Mouse (Mus musculus): ENCODE results near the gene Ccr7. TPM values are rescaled to one million over a fixed set of nuclear protein-coding genes. Genes with fewer than 3 reads are reported as not detected.

Gene Ccr7
- polyA plus RNA-seq, 1 experiment from 2014 or later, result 0.30 TPM

DNA sequence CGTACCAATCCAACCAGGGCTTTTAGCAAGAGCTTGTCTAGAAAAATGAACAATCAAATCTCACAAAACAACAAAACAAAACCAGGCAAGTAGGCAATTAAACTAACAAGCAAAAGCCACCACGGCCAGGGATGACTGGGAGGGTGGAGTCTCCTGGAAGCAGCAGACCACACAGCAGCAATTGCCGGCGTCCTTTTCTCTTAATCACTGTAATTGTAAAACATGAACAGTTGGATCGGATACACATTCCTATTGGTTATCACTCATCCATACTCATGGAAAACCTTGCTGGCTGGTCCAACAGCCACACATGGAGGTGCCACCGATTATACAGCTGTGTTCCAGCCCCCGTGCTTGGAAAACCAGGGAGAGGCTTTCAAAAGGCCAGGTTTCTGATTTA lies 37.0 kb downstream of the Ccr7 start:
- H3K4me1 ChIP-seq, result peaks cover 44% of the 10 kb centered on the region
- H3K9me3 ChIP-seq, result no peaks in the 10 kb centered on the region; the same call in 1 of the 2 replicates
- DNase-seq (ENCODE audit: extremely low spot score, low spot score), result no peak
- H3K4me3 ChIP-seq, result no peak overlapping the region
- H3K27ac ChIP-seq, result no peak overlapping the region
- H3K36me3 ChIP-seq (replicated peaks), result no peaks in the 10 kb centered on the region
- 93% methylated on average over 7 of the region's 7 CpGs for WGBS
- H3K27me3 ChIP-seq (ENCODE audit: poor library complexity, severe bottlenecking), result no peaks in the 10 kb centered on the region

DNA sequence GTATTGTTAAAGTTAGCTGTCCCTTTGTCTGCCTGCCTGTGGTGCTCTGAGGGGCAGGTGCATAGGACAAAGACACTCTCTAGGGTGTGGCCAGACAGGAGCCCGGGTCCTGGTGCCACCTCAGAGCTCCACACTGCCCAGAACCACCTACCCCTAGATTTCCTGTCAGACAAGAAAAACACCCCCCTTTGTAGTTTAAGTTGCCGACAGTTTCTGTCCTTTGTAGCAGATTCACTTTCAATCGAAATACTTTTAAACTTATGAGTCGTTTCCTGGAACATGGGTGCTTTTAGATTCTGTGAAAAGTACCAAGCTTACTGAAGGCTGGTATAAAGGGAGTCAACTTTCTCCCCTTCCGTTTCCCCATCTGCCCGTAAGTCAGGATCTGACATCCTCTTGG lies 38.9 kb downstream of the Ccr7 start:
- H3K9me3 ChIP-seq, result no peaks in the 10 kb centered on the region; the same call in 1 of the 2 replicates
- H3K27ac ChIP-seq, result no peak overlapping the region
- WGBS, result 84% methylated on average over 6 of the region's 6 CpGs
- H3K27me3 ChIP-seq (ENCODE audit: poor library complexity, severe bottlenecking), result no peaks in the 10 kb centered on the region
- no peak for DNase-seq (ENCODE audit: extremely low spot score, low spot score)
- H3K4me1 ChIP-seq, result peaks cover 42% of the 10 kb centered on the region
- H3K4me3 ChIP-seq, result no peak overlapping the region
- H3K36me3 ChIP-seq (replicated peaks), result no peaks in the 10 kb centered on the region

DNA sequence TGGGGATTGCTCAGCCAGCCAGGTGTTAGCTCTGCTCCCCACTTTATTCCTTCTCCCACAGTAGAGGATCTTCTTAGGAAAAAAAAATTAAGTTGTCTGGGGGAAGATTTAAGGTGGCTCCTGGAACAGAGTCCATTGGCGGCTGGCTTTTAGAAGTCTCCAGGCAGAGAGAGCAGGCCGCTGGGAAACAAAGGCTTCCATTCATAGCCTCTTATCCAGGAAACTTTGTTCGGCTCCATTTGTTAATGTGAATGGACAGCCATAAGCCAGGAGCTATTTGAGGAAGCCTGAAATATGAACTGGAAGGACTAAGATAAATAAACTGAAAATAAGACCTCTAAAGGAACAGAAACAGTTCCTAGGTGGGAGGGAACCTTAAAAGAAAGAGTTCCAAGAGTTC lies 41.8 kb downstream of the Ccr7 start:
- Histone ChIP-seq H3K36me3 (replicated peaks) (no peaks in the 10 kb centered on the region), H3K27me3 (ENCODE audit: poor library complexity, severe bottlenecking) (no peaks in the 10 kb centered on the region), H3K4me3 (peak overlapping the region; percentile 18; the same call in 1 of the 2 replicates), H3K27ac (peak overlapping the region; percentile 81), H3K9me3 (peaks cover 6% of the 10 kb centered on the region; the same call in 1 of the 2 replicates), H3K4me1 (peaks cover 29% of the 10 kb centered on the region)
- peak; percentile 49 for DNase-seq (ENCODE audit: extremely low spot score, low spot score)
- 3% methylated on average over 3 of the region's 3 CpGs for WGBS

DNA sequence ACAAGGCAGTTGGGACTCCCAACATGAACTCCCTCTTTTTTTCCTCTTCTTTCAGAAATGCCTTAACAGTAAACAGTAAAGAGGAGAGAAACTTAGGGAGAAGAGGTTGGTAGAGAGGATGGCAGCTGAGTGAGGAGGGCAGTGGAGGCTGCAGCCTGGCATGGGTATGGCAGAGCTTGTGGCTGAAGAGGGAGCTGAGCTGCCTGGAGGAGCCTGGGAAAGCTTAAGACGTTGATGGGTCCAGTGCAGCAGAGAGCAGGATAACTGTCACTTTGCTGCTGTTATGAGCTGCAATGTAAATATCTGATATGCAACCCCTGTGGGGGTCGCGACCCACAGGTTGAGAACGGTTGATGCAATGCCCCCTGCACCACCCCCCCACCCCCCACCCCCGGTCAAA lies 42.2 kb downstream of the Ccr7 start:
- Histone ChIP-seq H3K4me3 (peak overlapping the region; percentile 18; the same call in 1 of the 2 replicates), H3K9me3 (peaks cover 6% of the 10 kb centered on the region; the same call in 1 of the 2 replicates), H3K27me3 (ENCODE audit: poor library complexity, severe bottlenecking) (no peaks in the 10 kb centered on the region), H3K36me3 (replicated peaks) (no peaks in the 10 kb centered on the region), H3K4me1 (peaks cover 29% of the 10 kb centered on the region), H3K27ac (peak overlapping the region; percentile 81)
- DNase-seq (ENCODE audit: extremely low spot score, low spot score), result no peak
- WGBS, result 25% methylated on average over 5 of the region's 5 CpGs

DNA sequence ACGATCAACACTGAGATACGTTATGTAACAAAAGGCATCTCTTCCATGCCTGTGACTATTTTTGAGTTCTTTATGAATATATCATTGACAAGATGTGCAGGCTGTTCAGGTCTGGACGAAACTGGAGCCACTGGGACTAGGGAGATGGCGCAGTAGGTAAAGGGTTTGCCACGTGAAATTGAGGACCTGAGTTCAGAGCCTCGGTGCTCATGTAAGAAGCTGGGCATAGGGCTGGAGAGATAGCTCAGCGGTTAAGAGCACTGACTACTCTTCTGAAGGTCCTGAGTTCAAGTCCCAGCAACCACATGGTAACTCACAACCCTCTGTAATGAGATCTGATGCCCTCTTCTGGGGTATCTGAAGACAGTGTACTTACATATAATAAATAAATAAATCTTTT lies 43.2 kb downstream of the Ccr7 start:
- Histone ChIP-seq H3K4me3 (no peak overlapping the region), H3K27ac (no peak overlapping the region), H3K36me3 (replicated peaks) (no peaks in the 10 kb centered on the region), H3K9me3 (peaks cover 6% of the 10 kb centered on the region; the same call in 1 of the 2 replicates), H3K4me1 (peaks cover 37% of the 10 kb centered on the region), H3K27me3 (ENCODE audit: poor library complexity, severe bottlenecking) (no peaks in the 10 kb centered on the region)
- WGBS, result 88% methylated on average over 7 of the region's 7 CpGs
- DNase-seq (ENCODE audit: extremely low spot score, low spot score), result no peak

DNA sequence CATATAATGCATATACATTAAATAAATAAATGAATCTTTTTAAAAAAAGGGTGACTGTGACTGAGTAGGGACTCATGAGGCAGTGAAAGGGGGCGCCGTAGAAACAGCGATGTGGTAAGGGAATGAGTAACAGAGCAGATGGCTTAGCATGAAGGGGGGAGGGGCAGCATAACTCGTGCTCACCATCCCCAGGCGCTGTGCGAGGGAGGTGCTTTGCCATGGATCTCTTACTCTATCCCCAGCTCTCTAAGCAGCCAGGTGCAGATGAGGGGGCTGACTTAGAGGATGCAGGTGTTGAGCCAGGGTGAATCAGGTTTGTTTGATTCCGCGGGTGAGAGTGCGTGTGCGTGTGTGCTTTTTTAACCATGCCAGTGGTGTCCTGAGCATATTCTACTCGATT lies 43.7 kb downstream of the Ccr7 start:
- Histone ChIP-seq H3K27ac (no peak overlapping the region; the same call in 1 of the 2 replicates), H3K27me3 (ENCODE audit: poor library complexity, severe bottlenecking) (no peaks in the 10 kb centered on the region), H3K4me1 (peaks cover 40% of the 10 kb centered on the region), H3K4me3 (no peak overlapping the region), H3K9me3 (peaks cover 6% of the 10 kb centered on the region; the same call in 1 of the 2 replicates), H3K36me3 (replicated peaks) (no peaks in the 10 kb centered on the region)
- DNase-seq (ENCODE audit: extremely low spot score, low spot score), result no peak
- WGBS, result 70% methylated on average over 11 of the region's 11 CpGs

DNA sequence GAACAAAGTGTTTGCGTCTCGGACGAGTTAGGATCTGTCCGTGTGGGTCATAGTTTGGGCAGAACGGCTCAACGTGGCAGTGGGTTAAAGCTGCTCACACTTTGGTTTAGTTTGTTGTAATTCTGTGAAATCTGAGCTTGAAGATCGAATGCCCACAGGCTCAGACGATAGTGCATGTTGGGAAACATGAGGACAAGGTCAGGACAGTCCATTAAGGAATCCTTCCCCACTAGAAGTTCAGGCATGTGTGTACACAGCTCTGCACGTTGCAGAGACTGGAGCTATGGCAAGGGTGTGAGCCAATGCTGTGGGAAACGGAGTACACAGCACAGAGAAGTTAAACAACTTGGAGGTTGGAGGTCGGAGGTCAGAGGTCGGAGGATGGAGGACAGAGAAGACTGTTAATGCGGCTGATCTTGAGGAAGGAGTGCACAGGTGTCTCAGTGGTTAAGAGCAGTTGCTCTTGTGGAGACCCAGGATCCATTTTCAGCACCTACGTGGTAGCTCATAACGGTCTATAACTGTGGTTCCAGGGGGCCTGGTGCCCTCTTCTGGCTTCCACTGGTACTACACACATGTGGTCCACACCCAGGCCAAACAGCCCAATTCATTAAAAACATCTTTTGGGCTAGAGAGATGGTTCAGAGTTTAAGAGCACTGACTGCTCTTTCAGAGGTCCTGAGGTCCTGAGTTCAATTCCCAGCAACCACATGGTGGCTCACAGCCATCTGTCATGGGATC lies 44.3 kb downstream of the Ccr7 start:
- H3K4me1 ChIP-seq, result peaks cover 44% of the 10 kb centered on the region
- DNase-seq (ENCODE audit: extremely low spot score, low spot score), result no peak
- WGBS, result 83% methylated on average over 15 of the region's 15 CpGs

DNA sequence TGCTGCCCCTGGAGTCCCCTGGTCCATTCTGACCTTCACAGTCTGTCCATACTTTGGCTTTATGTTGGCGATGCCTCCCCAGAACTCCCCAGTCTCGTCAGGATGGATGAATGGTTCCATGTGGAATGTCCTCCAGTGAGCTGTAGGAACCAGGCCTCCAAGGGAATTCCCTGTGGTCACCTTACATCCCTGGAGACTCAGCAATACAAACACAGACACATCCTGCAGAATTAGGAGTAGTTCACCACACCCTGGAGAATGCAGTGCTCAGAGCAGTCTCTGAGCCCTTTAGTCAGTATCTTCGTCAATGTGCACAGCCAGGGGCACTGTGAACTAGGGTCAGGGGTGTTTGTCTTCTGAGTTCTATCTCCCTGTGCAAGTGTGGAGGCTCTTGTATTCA lies 46.6 kb downstream of the Ccr7 start:
- H3K9me3 ChIP-seq, result peaks cover 6% of the 10 kb centered on the region; the same call in 1 of the 2 replicates
- H3K27ac ChIP-seq, result peak overlapping the region; percentile 40; the same call in 1 of the 2 replicates
- 66% methylated on average over 3 of the region's 3 CpGs for WGBS
- H3K4me1 ChIP-seq, result peaks cover 43% of the 10 kb centered on the region
- no peak overlapping the region for H3K4me3 ChIP-seq
- H3K27me3 ChIP-seq (ENCODE audit: poor library complexity, severe bottlenecking), result no peaks in the 10 kb centered on the region
- no peaks in the 10 kb centered on the region for H3K36me3 ChIP-seq (replicated peaks)
- DNase-seq (ENCODE audit: extremely low spot score, low spot score), result no peak

More for the DNA sequence above, 44.3 kb downstream of the Ccr7 start:
- Histone ChIP-seq H3K4me3 (no peak overlapping the region), H3K36me3 (replicated peaks) (no peaks in the 10 kb centered on the region), H3K27ac (0 out of 2 replicates have a peak overlapping the region, but pooled peaks have one; percentile 44), H3K27me3 (ENCODE audit: poor library complexity, severe bottlenecking) (no peaks in the 10 kb centered on the region), H3K9me3 (peaks cover 6% of the 10 kb centered on the region; the same call in 1 of the 2 replicates)

DNA sequence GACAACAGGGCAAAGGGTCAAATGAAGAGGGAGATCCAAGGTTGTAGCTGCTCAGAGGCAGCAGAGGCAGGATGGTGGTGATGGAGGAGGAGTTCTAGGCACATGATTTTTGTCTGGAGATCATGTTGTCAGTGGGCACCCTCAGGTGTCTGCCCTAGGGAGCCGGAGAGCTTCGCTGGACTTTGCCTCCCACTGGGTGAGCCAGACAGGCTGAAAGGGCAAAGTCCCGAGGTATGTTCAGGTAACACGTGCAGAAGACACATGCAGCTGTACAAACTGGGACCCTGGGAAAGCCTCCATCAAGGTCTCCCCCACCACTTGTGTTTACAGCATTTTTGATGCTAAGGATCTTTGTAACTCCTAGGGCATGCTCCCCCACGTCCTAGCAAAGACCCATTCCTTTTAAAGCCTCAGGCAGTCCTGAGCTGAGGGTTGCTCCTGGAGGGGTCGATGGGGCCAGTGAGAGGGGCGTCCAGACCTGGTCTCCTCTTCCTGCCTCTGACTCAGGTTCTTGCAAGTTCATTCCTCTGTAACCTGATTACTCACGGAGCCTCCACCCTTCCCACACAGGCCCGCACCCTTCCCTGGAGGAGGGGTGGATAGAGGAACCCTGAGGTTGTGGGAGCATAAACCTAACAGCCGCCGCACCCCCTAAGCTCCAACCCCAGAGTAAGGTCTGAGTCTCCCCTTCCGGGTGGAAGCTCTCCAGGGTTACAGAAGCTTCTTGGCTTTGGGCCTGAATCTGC lies 48.7 kb downstream of the Ccr7 start:
- Histone ChIP-seq H3K27me3 (ENCODE audit: poor library complexity, severe bottlenecking) (no peaks in the 10 kb centered on the region), H3K4me1 (peaks cover 36% of the 10 kb centered on the region), H3K36me3 (replicated peaks) (no peaks in the 10 kb centered on the region), H3K9me3 (peaks cover 6% of the 10 kb centered on the region; the same call in 1 of the 2 replicates), H3K4me3 (no peak overlapping the region), H3K27ac (peak overlapping the region; percentile 63)
- no peak for DNase-seq (ENCODE audit: extremely low spot score, low spot score)
- WGBS, result 69% methylated on average over 12 of the region's 12 CpGs

DNA sequence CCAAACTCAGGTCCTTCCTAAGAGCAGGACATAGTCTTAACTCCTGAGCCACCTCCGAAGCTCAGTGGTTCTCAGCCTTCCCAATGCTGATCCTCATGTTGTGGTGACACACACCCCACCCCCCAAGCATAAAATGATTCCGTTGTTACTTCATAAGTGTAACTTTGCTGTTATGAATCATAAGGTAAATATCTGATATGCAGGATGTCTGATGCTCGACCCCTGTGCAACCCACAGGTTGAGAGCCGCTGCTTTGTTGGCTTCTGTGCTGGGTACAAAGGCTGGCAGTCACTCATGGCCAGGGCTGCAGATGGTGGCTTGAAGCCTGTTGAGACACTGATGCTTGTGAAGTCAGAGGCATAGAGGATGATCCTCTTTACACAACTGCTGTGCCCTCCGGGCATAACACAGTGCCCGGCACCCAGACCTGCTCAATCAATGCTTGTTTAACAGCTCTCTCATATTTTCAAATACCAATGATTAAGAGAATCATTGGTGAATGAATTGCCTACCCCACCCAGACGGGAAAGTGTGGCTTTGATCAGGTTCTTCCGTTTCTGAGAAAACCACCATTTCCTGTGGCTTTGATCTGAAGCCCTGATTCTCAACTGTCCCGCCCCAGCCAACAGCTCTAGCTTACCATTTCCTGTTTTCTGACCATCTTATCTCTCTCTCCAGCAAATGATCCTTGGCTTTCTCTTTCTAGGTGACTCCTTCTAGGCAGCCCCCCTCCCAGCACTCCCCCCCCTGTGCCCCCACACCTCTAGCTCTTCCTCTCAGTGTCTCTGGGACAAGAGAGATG lies 50.1 kb downstream of the Ccr7 start:
- Histone ChIP-seq H3K4me1 (peaks cover 34% of the 10 kb centered on the region), H3K4me3 (no peak overlapping the region), H3K9me3 (no peaks in the 10 kb centered on the region), H3K36me3 (replicated peaks) (no peaks in the 10 kb centered on the region), H3K27ac (0 out of 2 replicates have a peak overlapping the region, but pooled peaks have one; percentile 27), H3K27me3 (ENCODE audit: poor library complexity, severe bottlenecking) (no peaks in the 10 kb centered on the region)
- WGBS, result 87% methylated on average over 9 of the region's 9 CpGs
- no peak for DNase-seq (ENCODE audit: extremely low spot score, low spot score)

DNA sequence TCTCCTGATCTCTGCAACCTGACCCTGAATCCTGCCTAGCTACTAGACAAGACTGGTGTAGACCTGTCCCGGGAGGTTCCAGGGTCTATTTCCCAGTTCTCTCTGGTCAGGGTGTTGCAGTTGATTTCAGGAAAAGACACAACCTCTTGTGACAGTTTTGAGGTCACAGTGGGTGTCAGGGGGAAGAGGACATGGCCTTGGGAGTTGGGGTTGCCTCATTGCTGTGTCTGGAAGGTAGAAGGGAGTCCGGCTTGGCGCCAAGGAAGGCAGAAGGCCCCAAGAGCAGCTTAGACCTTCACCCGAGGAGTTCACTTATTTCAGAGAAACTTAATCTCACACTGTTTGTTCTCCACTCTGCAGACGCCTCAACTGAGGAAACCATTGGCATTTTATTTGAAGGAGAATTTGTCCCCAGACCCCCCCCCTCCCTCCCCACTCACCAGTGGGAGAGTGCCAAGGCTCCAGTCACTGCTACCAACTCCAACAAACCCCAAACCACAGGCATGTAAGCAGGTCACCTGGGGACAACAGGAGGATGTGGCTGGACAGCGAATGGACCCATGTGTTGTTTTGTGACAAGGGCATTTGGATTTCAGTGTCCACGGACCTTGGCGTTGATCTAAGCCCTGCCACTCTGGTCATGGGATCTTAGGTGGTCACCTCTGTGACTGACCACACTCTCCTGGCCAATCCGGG lies 52.2 kb downstream of the Ccr7 start:
- H3K4me1 ChIP-seq, result peaks cover 28% of the 10 kb centered on the region
- H3K27ac ChIP-seq, result 0 out of 2 replicates have a peak overlapping the region, but pooled peaks have one; percentile 11
- no peaks in the 10 kb centered on the region for H3K27me3 ChIP-seq (ENCODE audit: poor library complexity, severe bottlenecking)
- WGBS, result 88% methylated on average over 9 of the region's 9 CpGs
- H3K9me3 ChIP-seq, result no peaks in the 10 kb centered on the region
- H3K4me3 ChIP-seq, result no peak overlapping the region
- H3K36me3 ChIP-seq (replicated peaks), result no peaks in the 10 kb centered on the region
- no peak for DNase-seq (ENCODE audit: extremely low spot score, low spot score)

DNA sequence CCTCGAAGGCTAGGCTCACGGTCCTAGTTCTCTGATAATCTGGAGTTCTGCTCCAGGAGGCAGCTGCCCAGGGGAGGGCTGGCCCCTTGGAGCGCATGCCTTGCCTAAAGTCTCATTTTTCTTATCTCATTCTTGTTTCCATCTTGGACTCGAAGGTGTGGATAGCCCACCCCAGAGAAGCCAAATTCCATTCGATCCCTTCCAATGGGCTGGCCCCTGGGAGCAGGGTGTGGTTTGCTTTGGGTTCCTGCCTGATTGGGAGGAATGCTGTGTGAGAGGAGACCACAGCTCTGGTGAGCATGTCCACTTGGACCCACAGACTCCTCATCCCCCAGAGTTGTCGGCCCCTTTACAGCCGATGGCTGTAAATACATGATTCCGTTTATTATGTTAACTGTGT lies 53.2 kb downstream of the Ccr7 start:
- Histone ChIP-seq H3K27ac (no peak overlapping the region), H3K36me3 (replicated peaks) (no peaks in the 10 kb centered on the region), H3K9me3 (no peaks in the 10 kb centered on the region), H3K27me3 (ENCODE audit: poor library complexity, severe bottlenecking) (no peaks in the 10 kb centered on the region), H3K4me1 (peaks cover 21% of the 10 kb centered on the region), H3K4me3 (no peak overlapping the region)
- no peak for DNase-seq (ENCODE audit: extremely low spot score, low spot score)
- WGBS, result 92% methylated on average over 8 of the region's 8 CpGs
